ENCODE assay signal across 22 mouse cellular contexts in the genomic region with DNA sequence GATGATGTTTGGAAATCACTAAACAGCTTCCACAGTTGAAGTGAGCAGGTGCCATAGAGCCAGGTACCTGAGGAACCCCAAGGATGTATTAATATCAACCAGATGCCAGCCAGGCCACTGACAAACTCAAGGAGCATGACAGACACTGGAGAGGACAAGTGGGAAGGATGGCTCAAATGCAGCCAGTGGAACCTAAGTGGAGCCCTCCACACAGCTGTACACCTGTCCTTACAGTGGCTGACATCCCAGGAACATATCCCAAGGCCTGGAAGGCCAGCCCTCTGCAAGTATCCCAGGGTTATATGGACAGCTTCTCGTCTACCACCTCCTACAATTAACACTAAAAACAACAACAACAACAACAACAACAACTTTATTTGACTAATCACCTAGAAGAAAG.
"Had no signal": no experiment of that assay in that cellular context is flagged by ENCODE, and none has a peak within 500 bp of the region (broad histone marks: within the 10 kb centered on the region; RNA-seq: fewer than 3 reads in every experiment).

No protein-coding gene starts in this region.

- H3K9ac ChIP-seq: limb, embryonic 12.5 days; limb, embryonic 15.5 days; liver, embryonic 14.5 days; liver, postnatal 0 days; lung, embryonic 14.5 days; midbrain, embryonic 12.5 days; midbrain, embryonic 15.5 days; neural tube, embryonic 12.5 days; neural tube, embryonic 15.5 days had no signal

- H3K27ac ChIP-seq: limb, embryonic 12.5 days; limb, embryonic 15.5 days; liver, embryonic 14.5 days; macrophage; midbrain, embryonic 12.5 days; neural tube, embryonic 12.5 days; stomach, postnatal 0 days had no signal

- H3K4me3 ChIP-seq: limb, embryonic 12.5 days; limb, embryonic 15.5 days; midbrain, embryonic 12.5 days; midbrain, embryonic 15.5 days; neural tube, embryonic 12.5 days; neural tube, embryonic 15.5 days had no signal

- ATAC-seq: liver, postnatal 0 days; lung, postnatal 0 days; midbrain, embryonic 15.5 days had no signal

- H3K4me2 ChIP-seq: limb, embryonic 12.5 days; limb, embryonic 15.5 days; liver, embryonic 11.5 days; lung, embryonic 14.5 days; midbrain, embryonic 12.5 days; midbrain, embryonic 15.5 days; neural tube, embryonic 12.5 days; neural tube, embryonic 15.5 days had no signal

- H3K36me3 ChIP-seq: limb, embryonic 12.5 days; limb, embryonic 15.5 days; midbrain, embryonic 12.5 days; midbrain, embryonic 15.5 days; neural tube, embryonic 12.5 days; neural tube, embryonic 15.5 days had no signal

- H3K9me3 ChIP-seq: limb, embryonic 12.5 days; limb, embryonic 15.5 days; midbrain, embryonic 12.5 days; midbrain, embryonic 15.5 days; neural tube, embryonic 12.5 days; neural tube, embryonic 15.5 days had no signal

- DNase-seq: kidney, postnatal 14 days; kidney, postnatal 4 days; left cerebral cortex, postnatal 4 days; liver, postnatal 0 days; lung, embryonic 14.5 days; right cerebral cortex, adult 18-20 months; right cerebral cortex, postnatal 14 days; right cerebral cortex, postnatal 4 days; thymus, adult 2 months; thymus, postnatal 14 days; thymus, postnatal 4 days had no signal

- H3K27me3 ChIP-seq: limb, embryonic 12.5 days; limb, embryonic 15.5 days; midbrain, embryonic 15.5 days; neural tube, embryonic 12.5 days; neural tube, embryonic 15.5 days had no signal
